In genomic region chr15:8446435-8446834, GRCm38 (mm10) we compare ENCODE assay signal across 8 mouse cellular contexts. TPM values are rescaled to one million over a fixed set of nuclear protein-coding genes. Genes with fewer than 3 reads are reported as not detected.
DNase-seq lines count a peak whose midpoint lies in the region; ATAC-seq and TF ChIP-seq lines count a peak whose summit lies in the region.

No protein-coding gene starts in this region.

- peak; percentile 12 for DNase-seq in kidney, adult 11 months
- DNase-seq in kidney, adult 18-20 months = no peak
- DNase-seq in heart, adult 2 months = peak in 1 of 2 experiments; percentile 18
- peak; percentile 82 for DNase-seq in kidney, postnatal 0 days (ENCODE audit: low spot score)
- DNase-seq in stomach, postnatal 0 days (ENCODE audit: low spot score) = peak; percentile 75
- no peak for DNase-seq in urinary bladder, postnatal 25 days (ENCODE audit: low spot score)

- no peak for TF ChIP-seq EP300 in heart, adult 2 months (IDR thresholded peaks at IDR 0.05; ENCODE audit: insufficient read depth, low read depth, low read length)
- peak; percentile 32 for TF ChIP-seq EP300 in stomach, postnatal 0 days (optimal IDR thresholded peaks at IDR 0.05)

- peak overlapping the region; percentile 90 for H3K4me2 ChIP-seq in kidney, postnatal 0 days (ENCODE audit: low read length)
- H3K4me2 ChIP-seq in stomach, postnatal 0 days (replicated peaks; ENCODE audit: low read depth) = peak overlapping the region; percentile 80

- intact Hi-C loops in heart, adult 2 months (cut with DNase I) = loop anchor here (10.0 kb wide), 1 partner anchor 342 kb away; the partner anchor contains the start of gene Nup155

- H3K4me3 ChIP-seq in brown adipose tissue, adult 24 weeks (ENCODE audit: insufficient read depth, low read depth, low read length) = peak overlapping the region; percentile 65
- H3K4me3 ChIP-seq in heart, adult 2 months = peak overlapping the region; percentile 86
- peak overlapping the region; percentile 91 for H3K4me3 ChIP-seq in kidney, postnatal 0 days (replicated peaks; ENCODE audit: low read depth, low read length)
- peak overlapping the region; percentile 97 for H3K4me3 ChIP-seq in stomach, postnatal 0 days (ENCODE audit: low read depth, low read length)

- H3K4me1 ChIP-seq in brown adipose tissue, adult 24 weeks (ENCODE audit: control insufficient read depth, insufficient read depth, insufficient read length, low read length) = peaks cover 4% of the 10 kb centered on the region
- H3K4me1 ChIP-seq in heart, adult 2 months (ENCODE audit: control insufficient read depth, insufficient read depth, low read length) = peaks cover 3% of the 10 kb centered on the region
- H3K4me1 ChIP-seq in kidney, postnatal 0 days (replicated peaks; ENCODE audit: insufficient read depth, low read length) = no peaks in the 10 kb centered on the region
- no peaks in the 10 kb centered on the region; the same call in 1 of the 2 replicates for H3K4me1 ChIP-seq in stomach, postnatal 0 days (replicated peaks; ENCODE audit: control insufficient read depth, insufficient read depth)

- no peaks in the 10 kb centered on the region for H3K9me3 ChIP-seq in kidney, postnatal 0 days (replicated peaks; ENCODE audit: low read length)
- H3K9me3 ChIP-seq in stomach, postnatal 0 days (ENCODE audit: control insufficient read depth, low read length) = no peaks in the 10 kb centered on the region

- peak; percentile 29; the same call in 1 of the 2 replicates for ATAC-seq in kidney, postnatal 0 days (replicated peaks; ENCODE audit: low FRiP score, low read depth)
- ATAC-seq in megakaryocyte-erythroid progenitor cell, adult 5-6 weeks (replicated peaks; ENCODE audit: low FRiP score, low TSS enrichment, poor library complexity, severe bottlenecking) = peak; percentile 29
- ATAC-seq in stomach, postnatal 0 days (ENCODE audit: low FRiP score, low TSS enrichment) = peak; percentile 36

- WGBS in heart, adult 2 months = 3% methylated on average over 6 of the region's 6 CpGs
- WGBS in kidney, postnatal 0 days = 2% methylated on average over 6 of the region's 6 CpGs
- WGBS in stomach, postnatal 0 days = 1% methylated on average over 6 of the region's 6 CpGs

- TF ChIP-seq CTCF in heart, adult 2 months (IDR thresholded peaks at IDR 0.05) = peak; percentile 53
- peak; percentile 52 for TF ChIP-seq CTCF in kidney, postnatal 0 days (IDR thresholded peaks at IDR 0.05; ENCODE audit: low read depth)
- peak; percentile 53 for TF ChIP-seq CTCF in stomach, postnatal 0 days (IDR thresholded peaks at IDR 0.05; ENCODE audit: low read depth)

- H3K9ac ChIP-seq in heart, adult 2 months (ENCODE audit: low read depth, low read length) = no peak overlapping the region; the same call in 1 of the 2 replicates
- H3K9ac ChIP-seq in kidney, postnatal 0 days (ENCODE audit: low read depth, low read length) = peak overlapping the region; percentile 98
- no peak overlapping the region for H3K9ac ChIP-seq in stomach, postnatal 0 days (ENCODE audit: low read length)

- peaks cover 5% of the 10 kb centered on the region for H3K36me3 ChIP-seq in heart, adult 2 months (ENCODE audit: control insufficient read depth, insufficient read depth, low read length)
- no peaks in the 10 kb centered on the region for H3K36me3 ChIP-seq in kidney, postnatal 0 days (ENCODE audit: insufficient read depth, low read length)
- H3K36me3 ChIP-seq in stomach, postnatal 0 days (ENCODE audit: control insufficient read depth, insufficient read depth, low read length) = no peaks in the 10 kb centered on the region

- H3K79me2 ChIP-seq in heart, adult 2 months (replicated peaks; ENCODE audit: control insufficient read depth, insufficient read depth, low read length) = no peaks in the 10 kb centered on the region

- no peak overlapping the region; the same call in 1 of the 2 replicates for H3K27ac ChIP-seq in brown adipose tissue, adult 24 weeks (replicated peaks; ENCODE audit: low read depth, low read length)
- peak overlapping the region; percentile 92 for H3K27ac ChIP-seq in heart, adult 2 months
- H3K27ac ChIP-seq in kidney, postnatal 0 days = peak overlapping the region; percentile 100
- peak overlapping the region; percentile 100 for H3K27ac ChIP-seq in stomach, postnatal 0 days (replicated peaks)

- H3K27me3 ChIP-seq in heart, adult 2 months (ENCODE audit: control insufficient read depth, insufficient read depth, low read length) = no peaks in the 10 kb centered on the region
- no peaks in the 10 kb centered on the region for H3K27me3 ChIP-seq in kidney, postnatal 0 days (ENCODE audit: insufficient read depth, low read length)
- H3K27me3 ChIP-seq in stomach, postnatal 0 days (ENCODE audit: control insufficient read depth, insufficient read depth, low read length) = no peaks in the 10 kb centered on the region

- TF ChIP-seq POLR2A in heart, adult 2 months (IDR thresholded peaks at IDR 0.05; ENCODE audit: insufficient read depth, low read depth, low read length) = no peak

RNA-seq across cellular contexts. Expression of gene Nipbl, which starts 2.2 kb away (rescaled TPM):
- polyA plus RNA-seq in brown adipose tissue, adult 24 weeks (2012; ENCODE audit: insufficient read depth, insufficient read length, missing spikeins) = 13.6 and 15.4 TPM in 2 replicates
- total RNA-seq in heart, adult 2 months (2021) = 10 to 100 TPM; 26.6 to 29.5 TPM
- polyA plus RNA-seq in heart, adult 2 months (2012; rRNA removed) = 4.1 and 8.3 TPM in 2 replicates
- polyA plus RNA-seq in kidney, postnatal 0 days (2015; fragmentation: Nextera tagmentation; extraction: Ambion mirVana) = 13.8 and 15.0 TPM in 2 replicates
- total RNA-seq in megakaryocyte-erythroid progenitor cell, adult 5-6 weeks (2014; fragmentation: Nextera tagmentation) = 52.5 and 57.2 TPM in 2 replicates
- total RNA-seq in megakaryocyte-erythroid progenitor cell, adult 5-6 weeks (2017) = 48.6 and 61.0 TPM in 2 replicates
- polyA plus RNA-seq in stomach, postnatal 0 days (2015; fragmentation: Nextera tagmentation; extraction: Ambion mirVana) = 8.8 and 9.1 TPM in 2 replicates

Comparison
In these comparisons a context has a peak if more than half of its experiments do, and no peak if none do; other contexts are left out.
1. DNase-seq: peak in kidney, adult 11 months (single experiment), kidney, postnatal 0 days (single experiment) and stomach, postnatal 0 days (single experiment); none in kidney, adult 18-20 months (single experiment) and urinary bladder, postnatal 25 days (single experiment).
2. Peak in every context shown above with its lines, with median percentiles within 50 percentile points of each other: H3K4me3 ChIP-seq, CTCF ChIP-seq and ATAC-seq.